Mouse (Mus musculus) 416B (cell line): ENCODE measurements around the gene Vpreb3.
A peak's percentile ranks its signal among the peaks of the same experiment; 100 is the strongest.
"Not testable (repeated sequence)": the region's sequence is repeated elsewhere in the genome, so short reads cannot be mapped to it uniquely, and the experiment has no call there.

ENCODE experiments used
- DNase-seq: peaks from one replicate; pipeline ENCODE4 v3.0.0; 2011; ENCODE audit warnings: low read depth

Vpreb3 gene

DNA sequence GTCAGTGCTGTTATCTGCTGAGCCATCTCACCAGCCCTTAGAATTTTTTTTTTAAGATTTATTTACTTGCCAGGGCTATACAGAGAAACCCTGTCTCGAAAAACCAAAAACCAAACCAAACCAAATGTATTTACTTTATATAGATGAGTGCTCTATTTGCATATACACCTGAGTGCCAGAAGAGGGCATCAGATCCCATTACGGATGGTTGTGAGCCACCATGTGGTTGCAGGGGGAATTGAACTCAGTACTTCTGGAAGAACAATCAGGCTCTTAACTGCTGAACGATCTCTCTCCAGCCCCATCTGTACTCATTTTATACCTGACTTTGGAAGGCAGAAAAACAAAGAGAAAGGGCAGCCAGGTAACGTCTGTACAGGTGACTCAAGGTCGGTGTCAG is 32.4 kb downstream of the Vpreb3 start:
- DNase-seq, result peak; percentile 67

DNA sequence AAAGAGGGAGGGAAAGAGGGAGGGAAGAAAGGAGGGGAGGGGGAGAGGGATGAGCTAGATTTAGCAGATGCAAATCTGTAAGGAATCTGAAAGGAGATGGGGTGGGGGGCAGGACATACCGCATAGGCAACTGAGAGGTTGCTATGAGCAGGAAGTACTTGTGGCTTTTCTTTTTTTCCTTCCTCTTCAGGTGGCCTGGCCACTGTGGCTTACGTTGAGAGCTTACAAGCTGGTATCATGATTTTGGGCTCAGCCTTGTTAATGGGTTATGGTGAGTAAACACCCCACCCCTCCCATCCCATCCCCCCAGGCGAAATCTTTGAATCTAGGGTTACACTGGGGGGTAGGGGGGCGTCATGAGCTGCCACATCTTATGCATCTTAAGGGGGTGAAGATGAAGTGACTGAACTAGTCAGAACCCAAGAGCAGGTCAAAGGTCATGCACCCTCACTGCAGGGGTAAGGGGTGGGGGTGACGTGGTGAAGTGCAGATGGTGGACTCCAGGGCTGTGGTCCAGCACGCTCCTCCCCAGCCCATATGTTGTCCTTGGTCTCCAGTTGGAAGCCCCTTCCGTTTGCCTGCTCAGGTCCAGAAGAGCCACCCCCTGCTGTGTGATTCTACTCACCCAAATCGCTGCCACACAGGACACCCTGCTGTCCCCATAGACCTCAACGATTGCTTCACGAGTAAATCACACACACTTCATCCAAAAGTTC is 35.4 kb downstream of the Vpreb3 start:
- peak; percentile 42 for DNase-seq

DNA sequence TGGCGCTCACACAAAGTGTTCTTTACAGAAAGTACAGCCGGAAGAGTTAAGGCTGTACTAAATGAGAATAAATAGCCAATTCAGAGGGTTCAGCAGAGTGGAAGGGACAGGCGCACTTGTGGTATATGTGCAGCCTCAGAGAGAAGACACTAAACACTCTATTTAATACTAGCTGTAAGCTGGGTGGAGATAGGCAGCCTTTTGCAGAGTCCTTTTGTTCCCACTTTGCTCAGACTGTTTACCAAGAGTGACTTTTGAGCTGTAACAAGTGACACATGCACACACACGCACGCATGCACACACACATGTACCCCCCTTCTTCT is 35.9 kb downstream of the Vpreb3 start:
- DNase-seq, result no peak

DNA sequence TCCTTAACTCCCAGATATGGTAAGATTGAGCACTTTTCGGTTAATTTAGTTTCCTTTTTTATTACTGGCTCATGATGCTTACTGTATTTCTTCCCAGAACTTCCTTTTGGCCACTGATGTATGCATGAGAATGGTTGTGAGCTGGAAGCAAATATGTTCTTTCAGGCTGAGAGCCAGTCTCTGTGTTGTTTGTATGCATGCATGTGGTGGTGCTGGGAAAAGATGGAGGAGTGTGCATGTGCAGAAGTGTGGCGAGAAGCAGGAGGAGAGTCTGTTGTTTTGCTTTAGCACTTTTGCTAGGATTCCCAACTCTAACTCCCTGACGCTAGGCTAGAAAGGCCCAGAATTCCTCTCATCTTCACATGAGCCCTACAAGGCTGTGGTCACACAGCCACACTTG is 36.6 kb downstream of the Vpreb3 start:
- no peak for DNase-seq

DNA sequence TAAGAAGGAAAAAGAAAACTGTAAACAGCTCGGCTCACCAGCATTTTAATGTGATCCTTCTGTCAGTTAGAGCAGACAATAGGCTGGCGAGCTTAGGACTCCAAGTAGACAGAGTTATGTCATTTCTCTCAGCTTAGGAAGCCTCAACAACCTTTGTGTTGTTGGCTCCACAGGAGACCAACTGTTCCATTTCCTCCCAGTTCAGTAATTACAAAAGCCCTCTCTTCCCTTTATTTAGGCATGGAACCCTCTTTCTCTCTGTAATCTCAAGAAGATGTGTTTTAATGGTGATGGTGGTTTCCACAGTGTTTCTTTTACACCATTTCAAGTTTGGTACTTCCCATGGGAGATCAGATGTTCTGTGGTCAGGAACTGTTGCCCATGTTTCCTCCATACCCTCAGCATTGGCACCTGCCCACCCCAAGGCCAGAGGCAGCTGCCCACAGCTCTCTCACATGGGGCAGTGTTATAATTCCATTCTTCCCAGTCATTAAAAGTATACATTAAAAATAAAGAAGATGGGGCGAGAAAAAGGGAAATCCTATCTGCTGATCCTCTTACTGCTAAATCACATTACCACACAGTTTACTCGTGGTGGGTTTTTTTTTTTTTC is 47.7 kb downstream of the Vpreb3 start:
- no peak for DNase-seq

DNA sequence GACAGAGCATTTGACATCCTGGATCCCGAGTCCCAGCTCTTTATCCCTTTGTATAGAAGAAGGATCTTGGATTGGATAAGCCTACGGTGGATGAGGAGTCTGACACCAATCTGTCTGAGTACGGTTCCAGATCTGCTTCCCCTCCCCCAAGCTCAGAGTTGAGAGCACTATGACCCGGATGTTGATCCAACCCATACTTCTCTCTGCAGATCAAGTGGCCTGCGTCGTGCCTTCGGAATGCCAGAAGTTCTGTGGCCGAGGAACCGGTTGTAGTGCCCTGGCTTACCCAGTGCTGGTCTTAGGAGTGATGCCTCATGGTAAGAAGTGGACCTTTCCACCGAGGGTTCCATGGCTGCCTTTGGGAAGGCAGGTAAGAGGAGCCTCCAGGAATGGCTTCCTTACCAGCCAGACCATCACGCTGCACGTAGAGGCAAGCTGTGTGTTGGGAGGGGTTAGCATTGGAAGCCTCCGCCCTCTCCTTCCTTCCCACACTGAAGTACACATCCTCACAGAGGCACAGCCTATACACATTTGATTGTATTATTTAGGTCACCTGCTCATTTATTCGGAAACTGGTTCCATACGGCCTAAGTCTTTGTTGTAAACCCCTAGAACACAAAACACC is 50.9 kb downstream of the Vpreb3 start:
- DNase-seq, result no peak

DNA sequence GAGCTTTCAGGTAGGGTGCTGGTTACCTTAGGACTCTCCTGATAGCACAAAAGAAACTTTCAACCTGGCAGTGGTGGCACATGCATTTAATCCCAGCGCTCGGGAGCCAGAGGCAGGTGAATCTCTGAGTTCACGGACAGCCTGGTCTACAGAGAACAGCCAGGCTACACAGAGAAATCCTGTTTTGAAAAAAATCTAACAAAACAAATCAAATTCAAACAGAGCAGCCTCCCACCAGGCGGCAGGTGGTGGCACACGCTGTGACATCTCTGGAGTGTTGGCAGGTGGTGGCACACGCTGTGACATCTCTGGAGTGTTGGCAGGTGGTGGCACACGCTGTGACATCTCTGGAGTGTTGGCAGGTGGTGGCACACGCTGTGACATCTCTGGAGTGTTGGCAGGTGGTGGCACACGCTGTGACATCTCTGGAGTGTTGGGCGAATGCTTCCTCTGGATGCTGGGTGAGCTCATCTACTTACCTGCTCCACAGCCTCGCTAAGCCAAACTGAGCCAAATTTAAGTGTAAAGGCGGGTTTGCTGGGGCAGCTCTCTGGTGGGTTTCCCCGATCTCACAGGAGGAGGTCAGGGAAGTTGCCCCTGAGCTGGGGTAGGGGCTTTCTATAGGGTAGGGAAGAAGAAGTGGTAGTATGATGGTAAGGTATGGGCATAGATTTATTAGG is 51.8 kb downstream of the Vpreb3 start:
- DNase-seq, result not testable (repeated sequence)

DNA sequence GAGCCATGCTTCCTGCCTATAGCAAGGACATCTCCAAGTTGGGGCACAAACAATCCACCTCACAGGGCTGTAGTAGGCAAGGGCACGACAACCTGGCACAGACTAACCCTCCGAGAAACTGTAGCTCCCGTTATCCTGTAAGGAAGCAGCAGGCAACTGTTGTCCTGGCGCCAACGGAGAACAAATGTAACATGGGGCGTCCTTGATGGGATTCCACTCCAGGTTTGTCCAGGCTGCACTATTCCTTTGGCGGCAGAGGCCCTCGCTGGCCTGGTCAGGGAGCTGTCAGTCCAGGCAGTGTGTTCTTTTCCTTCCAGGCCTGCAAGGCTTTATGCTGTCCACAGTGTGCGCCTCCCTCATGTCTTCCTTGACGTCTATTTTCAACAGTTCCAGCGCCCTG is 52.6 kb downstream of the Vpreb3 start:
- DNase-seq, result no peak

DNA sequence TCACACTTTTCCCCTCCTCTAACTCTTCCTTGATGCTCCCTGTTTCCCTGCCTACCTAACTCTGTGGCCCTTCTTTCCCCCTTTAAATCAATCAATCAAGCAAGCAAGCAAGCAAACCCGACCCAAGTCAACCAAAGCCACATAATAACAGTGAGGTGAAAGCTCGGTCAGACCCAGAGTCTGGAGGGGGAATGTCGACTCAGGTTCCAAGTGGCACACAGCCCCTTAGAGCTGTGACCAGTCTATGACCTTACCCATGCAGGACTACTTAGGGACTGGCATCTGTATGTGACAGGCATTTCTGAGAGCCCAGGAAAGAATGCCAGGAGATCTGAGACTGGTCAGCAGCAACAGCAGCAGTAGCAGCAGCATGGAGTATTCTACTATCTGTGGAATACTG is 53.5 kb downstream of the Vpreb3 start:
- no peak for DNase-seq
